Mouse (Mus musculus) MEL (cell line): ENCODE data around the gene Anapc15-ps. TPM values are rescaled to one million over a fixed set of nuclear protein-coding genes. Genes with fewer than 3 reads are reported as not detected.

Source experiments
- DNase-seq: peaks from one replicate; pipeline ENCODE4 v3.0.0; 2011; ENCODE audit warnings: low read depth, low spot score
- H3K27ac ChIP-seq: 2 replicates; pipeline ENCODE4 v1.5.1; 2012; ENCODE audit warnings: low read depth, mild to moderate bottlenecking, control low read depth, low read length, moderate library complexity; ENCODE audit not compliant: control insufficient read depth
- H3K27me3 ChIP-seq, 2 experiments: fragments of 150-350 bp in 1 of 2; sonication (generic) in 1 of 2; 2 replicates each; pipeline ENCODE4 v1.6.1; 2012; ENCODE audit warnings: low read length in 2 of 2, mild to moderate bottlenecking in 2 of 2, improper control_type of control experiment in 1 of 2, moderate library complexity in 1 of 2; ENCODE audit not compliant: insufficient read depth in 2 of 2, control insufficient read depth in 1 of 2
- H3K36me3 ChIP-seq, 2 experiments: 2 replicates each; pipeline ENCODE4 v1.6.1; 2012 to 2014; ENCODE audit warnings: low read length in 2 of 2, improper control_type of control experiment in 1 of 2, inconsistent platforms in 1 of 2, mild to moderate bottlenecking in 1 of 2; ENCODE audit not compliant: insufficient read depth in 2 of 2, control insufficient read depth in 1 of 2
- H3K4me1 ChIP-seq, 2 experiments: fragments of 150-350 bp in 1 of 2; sonication (generic) in 1 of 2; 2 replicates each; pipeline ENCODE4 v1.6.1; 2012; ENCODE audit warnings: low read length in 2 of 2, improper control_type of control experiment in 1 of 2, mild to moderate bottlenecking in 1 of 2; ENCODE audit not compliant: insufficient read depth in 2 of 2, control insufficient read depth in 1 of 2
- H3K4me3 ChIP-seq, 2 experiments: fragments of 150-350 bp in 1 of 2; sonication (generic) in 1 of 2; 2 replicates each; pipeline ENCODE4 v1.5.1; 2012; ENCODE audit warnings: low read depth in 2 of 2, low read length in 2 of 2, mild to moderate bottlenecking in 2 of 2, moderate library complexity in 2 of 2, control low read depth in 1 of 2, improper control_type of control experiment in 1 of 2; ENCODE audit not compliant: control insufficient read depth in 1 of 2, insufficient read depth in 1 of 2
- H3K79me2 ChIP-seq: 2 replicates; pipeline ENCODE4 v1.6.1; 2012; ENCODE audit warnings: mild to moderate bottlenecking, low read length, moderate library complexity; ENCODE audit not compliant: control insufficient read depth, poor library complexity, insufficient read depth
- H3K9ac ChIP-seq: 2 replicates; pipeline ENCODE4 v1.6.1; 2012; ENCODE audit warnings: low read depth, mild to moderate bottlenecking, control low read depth, low read length, moderate library complexity; ENCODE audit not compliant: control insufficient read depth, poor library complexity, severe bottlenecking
- H3K9me3 ChIP-seq: fragments of 150-350 bp; sonication (generic); replicated peaks from 2 replicates; pipeline ENCODE4 v1.6.1; 2012; ENCODE audit warnings: mild to moderate bottlenecking, low read length, improper control_type of control experiment, moderate library complexity; ENCODE audit not compliant: insufficient read depth
- CHD2 ChIP-seq: IDR thresholded peaks from 2 replicates; pipeline ENCODE4 v1.6.1; 2011; ENCODE audit warnings: low read length, improper control_type of control experiment
- E2F4 ChIP-seq: IDR thresholded peaks from 2 replicates; pipeline ENCODE4 v1.6.1; 2011; ENCODE audit warnings: low read depth, low read length, improper control_type of control experiment, borderline replicate concordance
- EP300 ChIP-seq, 2 experiments: IDR thresholded peaks; 2 replicates each; pipeline ENCODE4 v1.6.1; 2011; ENCODE audit warnings: improper control_type of control experiment in 2 of 2, low read length in 2 of 2, low read depth in 1 of 2, mild to moderate bottlenecking in 1 of 2
- ETS1 ChIP-seq: IDR thresholded peaks from 2 replicates; pipeline ENCODE4 v1.6.1; 2012; ENCODE audit warnings: low read depth, mild to moderate bottlenecking, inconsistent platforms, low read length, improper control_type of control experiment, moderate library complexity
- GATA1 ChIP-seq: IDR thresholded peaks from 2 replicates; pipeline ENCODE4 v1.6.1; 2011; ENCODE audit warnings: low read depth, low read length, improper control_type of control experiment
- HCFC1 ChIP-seq: IDR thresholded peaks from 2 replicates; pipeline ENCODE4 v1.6.1; 2012; ENCODE audit warnings: low read depth, mild to moderate bottlenecking, inconsistent platforms, low read length, improper control_type of control experiment, moderate library complexity
- JUND ChIP-seq: IDR thresholded peaks from 2 replicates; pipeline ENCODE4 v1.6.1; 2011; ENCODE audit warnings: low read depth, mild to moderate bottlenecking, improper control_type of control experiment, low read length
- MAX ChIP-seq: IDR thresholded peaks from 2 replicates; pipeline ENCODE4 v1.6.1; 2011; ENCODE audit warnings: low read length, improper control_type of control experiment
- MEF2A ChIP-seq: IDR thresholded peaks from 2 replicates; pipeline ENCODE4 v1.6.1; 2014; ENCODE audit warnings: low read depth, mild to moderate bottlenecking, inconsistent platforms, low read length, improper control_type of control experiment; ENCODE audit not compliant: poor library complexity, insufficient replicate concordance, severe bottlenecking; ENCODE audit errors: extremely low read depth
- MYC ChIP-seq: IDR thresholded peaks from 2 replicates; pipeline ENCODE4 v1.6.1; 2011; ENCODE audit warnings: low read depth, mild to moderate bottlenecking, low read length, improper control_type of control experiment, moderate library complexity
- NELFE ChIP-seq: IDR thresholded peaks from 2 replicates; pipeline ENCODE4 v1.6.1; 2011; ENCODE audit warnings: low read depth, low read length, improper control_type of control experiment
- RAD21 ChIP-seq: IDR thresholded peaks from 2 replicates; pipeline ENCODE4 v1.6.1; 2011; ENCODE audit warnings: mild to moderate bottlenecking, low read depth, low read length, improper control_type of control experiment
- SMC3 ChIP-seq: IDR thresholded peaks from 2 replicates; pipeline ENCODE4 v1.6.1; 2011; ENCODE audit warnings: low read depth, low read length, improper control_type of control experiment
- TBP ChIP-seq: IDR thresholded peaks from 2 replicates; pipeline ENCODE4 v1.8.0; 2011; ENCODE audit warnings: low read depth, low read length, improper control_type of control experiment
- TCF12 ChIP-seq: IDR thresholded peaks from 2 replicates; pipeline ENCODE4 v1.6.1; 2014; ENCODE audit warnings: low read depth, mild to moderate bottlenecking, inconsistent platforms, low read length, improper control_type of control experiment, moderate library complexity
- UBTF ChIP-seq: IDR thresholded peaks from 2 replicates; pipeline ENCODE4 v1.6.1; 2012; ENCODE audit warnings: low read depth, mild to moderate bottlenecking, inconsistent platforms, low read length, improper control_type of control experiment, moderate library complexity, borderline replicate concordance; ENCODE audit not compliant: insufficient read depth
- USF1 ChIP-seq: IDR thresholded peaks from 2 replicates; pipeline ENCODE4 v1.6.1; 2014; ENCODE audit warnings: low read depth, mild to moderate bottlenecking, inconsistent platforms, low read length, improper control_type of control experiment, moderate library complexity
- USF2 ChIP-seq, 2 experiments: IDR thresholded peaks; 2 replicates each; pipeline ENCODE4 v1.6.1; 2011 to 2012; ENCODE audit warnings: improper control_type of control experiment in 2 of 2, low read length in 2 of 2, borderline replicate concordance in 1 of 2, inconsistent platforms in 1 of 2, low read depth in 1 of 2, mild to moderate bottlenecking in 1 of 2; ENCODE audit not compliant: insufficient read depth in 1 of 2
- ZC3H11A ChIP-seq: IDR thresholded peaks from 2 replicates; pipeline ENCODE4 v1.6.1; 2012; ENCODE audit warnings: low read depth, mild to moderate bottlenecking, inconsistent platforms, low read length, improper control_type of control experiment
- polyA plus RNA-seq, 2 experiments: library from polyadenylated mRNA; stranded (reverse) in 1 of 2; unstranded in 1 of 2; fragments of >175 nt in 1 of 2; fragments of >200 nt in 1 of 2; gene quantifications; 2 replicates each; pipeline versions ENCODE4 v1.2.1 to v1.2.4; 2012; ENCODE audit warnings: low replicate concordance in 2 of 2, low read depth in 1 of 2; ENCODE audit not compliant: insufficient read length in 2 of 2, insufficient read depth in 1 of 2, missing spikeins in 1 of 2
- total RNA-seq: library from RNA; depleted of rRNA; stranded (reverse); fragments of 300-350 nt; gene quantifications from 2 replicates; pipeline ENCODE4 v1.2.3, GENCODE M21; 2012

Gene Anapc15-ps
- total and polyA plus RNA-seq, 3 experiments = 0.31 TPM; not detected in 2

- H3K4me1 ChIP-seq = no peaks in the 10 kb centered on the region
- no peaks in the 10 kb centered on the region; a peak in 1 of 4 replicates for H3K27me3 ChIP-seq
- DNase-seq = no peak
- H3K79me2 ChIP-seq = no peaks in the 10 kb centered on the region
- H3K9ac ChIP-seq = no peak overlapping the region
- H3K4me3 ChIP-seq = no peak overlapping the region
- TF ChIP-seq USF1 (no peak), USF2 (IDR thresholded peaks at IDR 0.05; ENCODE audit: borderline replicate concordance in 1 of 2, insufficient read depth in 1 of 2, low read depth in 1 of 2, low read length in 2 of 2) (no peak), E2F4 (no peak), TBP (no peak), CHD2 (no peak)
- no peaks in the 10 kb centered on the region for H3K36me3 ChIP-seq
- no peaks in the 10 kb centered on the region for H3K9me3 ChIP-seq
- no peak overlapping the region for H3K27ac ChIP-seq
Measured at GRCm38 (mm10) chr10:95696253-95696641, 23.0 kb upstream of the Anapc15-ps start.

GRCm38 (mm10) chr10:95695603-95696252 lies 22.5 kb upstream of the Anapc15-ps start:
- no peak for DNase-seq
- no peaks in the 10 kb centered on the region for H3K36me3 ChIP-seq
- H3K79me2 ChIP-seq = no peaks in the 10 kb centered on the region
- H3K27ac ChIP-seq = no peak overlapping the region
- H3K27me3 ChIP-seq = no peaks in the 10 kb centered on the region; a peak in 1 of 4 replicates
- H3K4me1 ChIP-seq = no peaks in the 10 kb centered on the region
- H3K9ac ChIP-seq = no peak overlapping the region
- no peaks in the 10 kb centered on the region for H3K9me3 ChIP-seq
- TF ChIP-seq CHD2 (no peak), NELFE (no peak), ETS1 (no peak), MAX (no peak), SMC3 (no peak), TCF12 (no peak), MYC (no peak), GATA1 (no peak), EP300 (IDR thresholded peaks at IDR 0.05; ENCODE audit: low read depth in 1 of 2, low read length in 2 of 2) (no peak), ZC3H11A (no peak), RAD21 (no peak), UBTF (no peak), MEF2A (no peak), JUND (no peak), USF1 (no peak), E2F4 (no peak), HCFC1 (no peak)
- no peak overlapping the region for H3K4me3 ChIP-seq
